Comparison of ENCODE assay signal across 8 mouse cellular contexts in genomic region chr2:92434375-92434745, GRCm38 (mm10). TPM values are rescaled to one million over a fixed set of nuclear protein-coding genes. Genes with fewer than 3 reads are reported as not detected.
DNase-seq lines count a peak whose midpoint lies in the region; ATAC-seq lines count a peak whose summit lies in the region.

No protein-coding gene starts in this region.

- no peak for DNase-seq in heart, postnatal 14 days
- peak; percentile 77 for DNase-seq in adipocyte (ENCODE audit: low spot score)
- no peak for DNase-seq in midbrain, embryonic 11.5 days (ENCODE audit: low spot score, missing footprints)
- no peak for DNase-seq in yolk sac, embryonic 10.5 days (ENCODE audit: low spot score)
- DNase-seq in left cerebral cortex, postnatal 4 days = no peak
- no peak for DNase-seq in ovary, postnatal 14 days (ENCODE audit: low spot score)

- 11% methylated on average over 12 of the region's 12 CpGs for WGBS in heart, embryonic 13.5 days
- 5% methylated on average over 12 of the region's 12 CpGs for WGBS in hindbrain, embryonic 16.5 days
- WGBS in midbrain, embryonic 11.5 days = 9% methylated on average over 12 of the region's 12 CpGs

- no peaks in the 10 kb centered on the region for H3K36me3 ChIP-seq in heart, embryonic 13.5 days
- H3K36me3 ChIP-seq in hindbrain, embryonic 16.5 days (ENCODE audit: control insufficient read depth, insufficient read depth, low read length) = no peaks in the 10 kb centered on the region
- H3K36me3 ChIP-seq in midbrain, embryonic 11.5 days (ENCODE audit: control insufficient read depth, insufficient read depth, low read length) = no peaks in the 10 kb centered on the region

- intact Hi-C loops in heart, postnatal 14 days (cut with DNase I) = loop anchor here (5.0 to 10.0 kb wide), 2 partner anchors 377 to 500 kb away; partner anchors contain the start of gene Mdk
- intact Hi-C loops in left cerebral cortex, postnatal 4 days (cut with DNase I) = no loop called here

- no peak for ATAC-seq in heart, embryonic 13.5 days (ENCODE audit: extremely low read depth, insufficient number of reproducible peaks, low FRiP score, low TSS enrichment)
- ATAC-seq in hindbrain, embryonic 16.5 days = no peak
- ATAC-seq in midbrain, embryonic 11.5 days (ENCODE audit: low FRiP score) = no peak

- H3K9ac ChIP-seq in heart, embryonic 13.5 days = peak overlapping the region; percentile 78
- peak overlapping the region; percentile 68 for H3K9ac ChIP-seq in hindbrain, embryonic 16.5 days (ENCODE audit: low read depth, low read length)
- H3K9ac ChIP-seq in midbrain, embryonic 11.5 days (ENCODE audit: low read length) = peak overlapping the region; percentile 47

- peaks cover 17% of the 10 kb centered on the region for H3K27me3 ChIP-seq in heart, embryonic 13.5 days (replicated peaks)
- no peaks in the 10 kb centered on the region for H3K27me3 ChIP-seq in hindbrain, embryonic 16.5 days (replicated peaks; ENCODE audit: control insufficient read depth, insufficient read depth, low read length)
- no peaks in the 10 kb centered on the region for H3K27me3 ChIP-seq in midbrain, embryonic 11.5 days (ENCODE audit: control insufficient read depth, insufficient read depth, low read length)

- peak overlapping the region; percentile 30; the same call in 1 of the 2 replicates for H3K27ac ChIP-seq in heart, embryonic 13.5 days (replicated peaks)
- peak overlapping the region; percentile 60 for H3K27ac ChIP-seq in hindbrain, embryonic 16.5 days (ENCODE audit: low read depth, low read length)
- no peak overlapping the region for H3K27ac ChIP-seq in midbrain, embryonic 11.5 days (ENCODE audit: low read depth, low read length)

- H3K4me3 ChIP-seq in heart, embryonic 13.5 days = peak overlapping the region; percentile 90
- peak overlapping the region; percentile 84 for H3K4me3 ChIP-seq in hindbrain, embryonic 16.5 days (ENCODE audit: low read length)
- peak overlapping the region; percentile 80 for H3K4me3 ChIP-seq in midbrain, embryonic 11.5 days (ENCODE audit: low read depth, low read length)

- peaks cover 51% of the 10 kb centered on the region for H3K4me1 ChIP-seq in heart, embryonic 13.5 days
- H3K4me1 ChIP-seq in hindbrain, embryonic 16.5 days (ENCODE audit: control insufficient read depth, insufficient read depth, low read depth, low read length) = peaks cover 32% of the 10 kb centered on the region
- H3K4me1 ChIP-seq in midbrain, embryonic 11.5 days (ENCODE audit: control insufficient read depth, insufficient read depth, low read length) = peaks cover 35% of the 10 kb centered on the region

- H3K4me2 ChIP-seq in heart, embryonic 13.5 days = peak overlapping the region; percentile 87
- peak overlapping the region; percentile 86 for H3K4me2 ChIP-seq in hindbrain, embryonic 16.5 days (ENCODE audit: low read length)
- peak overlapping the region; percentile 84 for H3K4me2 ChIP-seq in midbrain, embryonic 11.5 days

- H3K9me3 ChIP-seq in heart, embryonic 13.5 days = no peaks in the 10 kb centered on the region
- H3K9me3 ChIP-seq in hindbrain, embryonic 16.5 days (ENCODE audit: control insufficient read depth, low read length) = no peaks in the 10 kb centered on the region
- no peaks in the 10 kb centered on the region for H3K9me3 ChIP-seq in midbrain, embryonic 11.5 days (ENCODE audit: control insufficient read depth, low read length)

RNA-seq across cellular contexts. Expression of gene Cry2, which starts 0.5 kb away (rescaled TPM):
- 18.6 and 19.0 TPM in 2 replicates for polyA plus RNA-seq in heart, embryonic 13.5 days (2015; fragmentation: Nextera tagmentation; extraction: Ambion mirVana)
- total RNA-seq in heart, postnatal 14 days (2021) = 10 to 100 TPM; 20.9 to 26.6 TPM
- polyA plus RNA-seq in hindbrain, embryonic 16.5 days (2015; fragmentation: Nextera tagmentation; extraction: Ambion mirVana) = 51.4 and 53.2 TPM in 2 replicates
- 20.5 and 21.9 TPM in 2 replicates for polyA plus RNA-seq in midbrain, embryonic 11.5 days (2014; fragmentation: Nextera tagmentation; extraction: Ambion mirVana)
- total RNA-seq in left cerebral cortex, postnatal 4 days (2021) = 10 to 100 TPM; 74.6 to 75.8 TPM

RNA-seq across cellular contexts. Expression of gene Slc35c1, which starts 26.0 kb away (rescaled TPM):
- polyA plus RNA-seq in heart, embryonic 13.5 days (2015; fragmentation: Nextera tagmentation; extraction: Ambion mirVana) = 7.7 and 8.9 TPM in 2 replicates
- total RNA-seq in heart, postnatal 14 days (2021) = 1 to 10 TPM; 5.5 to 5.6 TPM
- 18.9 and 20.7 TPM in 2 replicates for polyA plus RNA-seq in hindbrain, embryonic 16.5 days (2015; fragmentation: Nextera tagmentation; extraction: Ambion mirVana)
- 9.2 and 9.5 TPM in 2 replicates for polyA plus RNA-seq in midbrain, embryonic 11.5 days (2014; fragmentation: Nextera tagmentation; extraction: Ambion mirVana)
- total RNA-seq in left cerebral cortex, postnatal 4 days (2021) = 10 to 100 TPM; 18.0 to 18.1 TPM

RNA-seq across cellular contexts. Expression of gene Mapk8ip1, which starts 33.3 kb away (rescaled TPM):
- polyA plus RNA-seq in heart, embryonic 13.5 days (2015; fragmentation: Nextera tagmentation; extraction: Ambion mirVana) = 6.5 and 7.5 TPM in 2 replicates
- total RNA-seq in heart, postnatal 14 days (2021) = 1 to 10 TPM; 7.4 to 8.6 TPM
- polyA plus RNA-seq in hindbrain, embryonic 16.5 days (2015; fragmentation: Nextera tagmentation; extraction: Ambion mirVana) = 112 and 130 TPM in 2 replicates
- polyA plus RNA-seq in midbrain, embryonic 11.5 days (2014; fragmentation: Nextera tagmentation; extraction: Ambion mirVana) = 34.5 and 37.1 TPM in 2 replicates
- total RNA-seq in left cerebral cortex, postnatal 4 days (2021) = 100 to 1,000 TPM; 306 to 339 TPM

RNA-seq across cellular contexts. Expression of gene 1700029I15Rik, which starts 52.0 kb away (rescaled TPM):
- 0.62 and 1.2 TPM in 2 replicates for polyA plus RNA-seq in heart, embryonic 13.5 days (2015; fragmentation: Nextera tagmentation; extraction: Ambion mirVana)
- total RNA-seq in heart, postnatal 14 days (2021) = 1 to 10 TPM; 1.4 to 1.9 TPM
- 5.8 and 7.7 TPM in 2 replicates for polyA plus RNA-seq in hindbrain, embryonic 16.5 days (2015; fragmentation: Nextera tagmentation; extraction: Ambion mirVana)
- 1.5 and 2.0 TPM in 2 replicates for polyA plus RNA-seq in midbrain, embryonic 11.5 days (2014; fragmentation: Nextera tagmentation; extraction: Ambion mirVana)
- total RNA-seq in left cerebral cortex, postnatal 4 days (2021) = 1 to 10 TPM; 2.8 to 3.2 TPM

RNA-seq across cellular contexts. Expression of gene Large2, which starts 59.7 kb away (rescaled TPM):
- 1.8 and 2.3 TPM in 2 replicates for polyA plus RNA-seq in heart, embryonic 13.5 days (2015; fragmentation: Nextera tagmentation; extraction: Ambion mirVana)
- total RNA-seq in heart, postnatal 14 days (2021) = under 1 TPM; 0.32 to 0.36 TPM
- 1.7 and 2.3 TPM in 2 replicates for polyA plus RNA-seq in hindbrain, embryonic 16.5 days (2015; fragmentation: Nextera tagmentation; extraction: Ambion mirVana)
- polyA plus RNA-seq in midbrain, embryonic 11.5 days (2014; fragmentation: Nextera tagmentation; extraction: Ambion mirVana) = 8.9 and 10.6 TPM in 2 replicates
- total RNA-seq in left cerebral cortex, postnatal 4 days (2021) = under 1 TPM; 0.60 to 0.72 TPM
